Mouse (Mus musculus): ENCODE measurements around the gene Tmem251. TPM values are rescaled to one million over a fixed set of nuclear protein-coding genes. Genes with fewer than 3 reads are reported as not detected.

The Tmem251 gene
- total RNA-seq, 1 experiment = 4.0 TPM

- no peak overlapping the region for H3K4me3 ChIP-seq (ENCODE audit: insufficient read depth in 1 of 2, low read depth in 1 of 2, low read length in 2 of 2, poor library complexity in 1 of 2, severe bottlenecking in 1 of 2)
- H3K27ac ChIP-seq (ENCODE audit: insufficient read depth, low read depth, low read length, poor library complexity, severe bottlenecking) = no peak overlapping the region
- H3K36me3 ChIP-seq (ENCODE audit: control insufficient read depth, insufficient read depth, low read length, poor library complexity, severe bottlenecking) = peaks cover 61% of the 10 kb centered on the region
- TF ChIP-seq HCFC1 (IDR thresholded peaks at IDR 0.05; ENCODE audit: borderline replicate concordance, insufficient read depth, low read length) (no peak), MAFK (IDR thresholded peaks at IDR 0.05; ENCODE audit: insufficient read depth, low read depth, low read length) (no peak), ZNF384 (IDR thresholded peaks at IDR 0.05; ENCODE audit: low read depth, low read length) (no peak), CHD2 (IDR thresholded peaks at IDR 0.05; ENCODE audit: low read depth, low read length) (no peak), ZC3H11A (IDR thresholded peaks at IDR 0.05; ENCODE audit: borderline replicate concordance, low read depth, low read length) (no peak)
- DNase-seq (ENCODE audit: low read depth, low spot score) = no peak
- H3K9me3 ChIP-seq (ENCODE audit: control insufficient read depth, insufficient read depth, low read depth, low read length) = no peaks in the 10 kb centered on the region
- in situ Hi-C loops (cut with MboI; ENCODE audit: low sequenced_read_pairs in 2 of 2, unreplicated experiment in 2 of 2) = loop anchor here in 1 of 2 experiments (25.0 kb wide), 1 partner anchor 782 kb away; the partner anchor contains the start of gene Cpsf2
- no peak overlapping the region for H3K9ac ChIP-seq (ENCODE audit: insufficient read depth, low read depth, low read length, poor library complexity, severe bottlenecking)
- peaks cover 0 to 4% of the 10 kb centered on the region in 2 experiments; a peak in 1 of 4 replicates for H3K4me1 ChIP-seq (ENCODE audit: control insufficient read depth in 2 of 2, insufficient read depth in 2 of 2, low read length in 2 of 2, poor library complexity in 1 of 2)
These were observed 25.4 kb downstream of the Tmem251 start for GRCm38 (mm10) chr12:102769000-102769399.

- Histone ChIP-seq H3K9ac (ENCODE audit: insufficient read depth, low read depth, low read length, poor library complexity, severe bottlenecking) (peak overlapping the region; percentile 47; the same call in 1 of the 2 replicates), H3K27ac (ENCODE audit: insufficient read depth, low read depth, low read length, poor library complexity, severe bottlenecking) (peak overlapping the region; percentile 83), H3K9me3 (ENCODE audit: control insufficient read depth, insufficient read depth, low read depth, low read length) (no peaks in the 10 kb centered on the region), H3K36me3 (ENCODE audit: control insufficient read depth, insufficient read depth, low read length, poor library complexity, severe bottlenecking) (peaks cover 67% of the 10 kb centered on the region), H3K4me1 (ENCODE audit: control insufficient read depth in 2 of 2, insufficient read depth in 2 of 2, low read length in 2 of 2, poor library complexity in 1 of 2) (peaks cover 0 to 2% of the 10 kb centered on the region in 2 experiments; a peak in 1 of 4 replicates), H3K4me3 (ENCODE audit: insufficient read depth in 1 of 2, low read depth in 1 of 2, low read length in 2 of 2, poor library complexity in 1 of 2, severe bottlenecking in 1 of 2) (no peak overlapping the region)
- in situ Hi-C loops (cut with MboI; ENCODE audit: low sequenced_read_pairs in 2 of 2, unreplicated experiment in 2 of 2) = loop anchor here in 1 of 2 experiments (25.0 kb wide), 1 partner anchor 784 kb away; the partner anchor contains the start of gene Cpsf2
- no peak for TF ChIP-seq CHD2 (IDR thresholded peaks at IDR 0.05; ENCODE audit: low read depth, low read length)
- TF ChIP-seq ZC3H11A (IDR thresholded peaks at IDR 0.05; ENCODE audit: borderline replicate concordance, low read depth, low read length) = no peak
- TF ChIP-seq HCFC1 (IDR thresholded peaks at IDR 0.05; ENCODE audit: borderline replicate concordance, insufficient read depth, low read length) = no peak
- peak; percentile 99 for TF ChIP-seq MAFK (IDR thresholded peaks at IDR 0.05; ENCODE audit: insufficient read depth, low read depth, low read length)
- DNase-seq (ENCODE audit: low read depth, low spot score) = no peak
These were observed 28.0 kb downstream of the Tmem251 start for GRCm38 (mm10) chr12:102771601-102772000.

- H3K9ac ChIP-seq (ENCODE audit: insufficient read depth, low read depth, low read length, poor library complexity, severe bottlenecking) = no peak overlapping the region
- no peak overlapping the region for H3K27ac ChIP-seq (ENCODE audit: insufficient read depth, low read depth, low read length, poor library complexity, severe bottlenecking)
- in situ Hi-C loops (cut with MboI; ENCODE audit: low sequenced_read_pairs in 2 of 2, unreplicated experiment in 2 of 2) = loop anchor here in 1 of 2 experiments (25.0 kb wide), 1 partner anchor 785 kb away; the partner anchor contains the start of gene Cpsf2
- no peak for TF ChIP-seq CHD2 (IDR thresholded peaks at IDR 0.05; ENCODE audit: low read depth, low read length)
- TF ChIP-seq MAFK (IDR thresholded peaks at IDR 0.05; ENCODE audit: insufficient read depth, low read depth, low read length) = no peak
- TF ChIP-seq HCFC1 (IDR thresholded peaks at IDR 0.05; ENCODE audit: borderline replicate concordance, insufficient read depth, low read length) = no peak
- no peak for TF ChIP-seq ZC3H11A (IDR thresholded peaks at IDR 0.05; ENCODE audit: borderline replicate concordance, low read depth, low read length)
- peaks cover 0 to 2% of the 10 kb centered on the region in 2 experiments; a peak in 1 of 4 replicates for H3K4me1 ChIP-seq (ENCODE audit: control insufficient read depth in 2 of 2, insufficient read depth in 2 of 2, low read length in 2 of 2, poor library complexity in 1 of 2)
- H3K4me3 ChIP-seq (ENCODE audit: insufficient read depth in 1 of 2, low read depth in 1 of 2, low read length in 2 of 2, poor library complexity in 1 of 2, severe bottlenecking in 1 of 2) = no peak overlapping the region
- DNase-seq (ENCODE audit: low read depth, low spot score) = no peak
- H3K9me3 ChIP-seq (ENCODE audit: control insufficient read depth, insufficient read depth, low read depth, low read length) = no peaks in the 10 kb centered on the region
- peaks cover 71% of the 10 kb centered on the region for H3K36me3 ChIP-seq (ENCODE audit: control insufficient read depth, insufficient read depth, low read length, poor library complexity, severe bottlenecking)
These were observed 29.1 kb downstream of the Tmem251 start for GRCm38 (mm10) chr12:102772676-102773075.

- DNase-seq (ENCODE audit: low read depth, low spot score) = no peak
- no peak for TF ChIP-seq HCFC1 (IDR thresholded peaks at IDR 0.05; ENCODE audit: borderline replicate concordance, insufficient read depth, low read length)
- no peak for TF ChIP-seq ZC3H11A (IDR thresholded peaks at IDR 0.05; ENCODE audit: borderline replicate concordance, low read depth, low read length)
- no peak overlapping the region for H3K27ac ChIP-seq (ENCODE audit: insufficient read depth, low read depth, low read length, poor library complexity, severe bottlenecking)
- H3K9ac ChIP-seq (ENCODE audit: insufficient read depth, low read depth, low read length, poor library complexity, severe bottlenecking) = no peak overlapping the region
- no peaks in the 10 kb centered on the region for H3K9me3 ChIP-seq (ENCODE audit: control insufficient read depth, insufficient read depth, low read depth, low read length)
- in situ Hi-C loops (cut with MboI; ENCODE audit: low sequenced_read_pairs in 2 of 2, unreplicated experiment in 2 of 2) = no loop called here
- peaks cover 0 to 6% of the 10 kb centered on the region in 2 experiments; a peak in 2 of 4 replicates for H3K4me1 ChIP-seq (ENCODE audit: control insufficient read depth in 2 of 2, insufficient read depth in 2 of 2, low read length in 2 of 2, poor library complexity in 1 of 2)
- peaks cover 52% of the 10 kb centered on the region for H3K36me3 ChIP-seq (ENCODE audit: control insufficient read depth, insufficient read depth, low read length, poor library complexity, severe bottlenecking)
- H3K4me3 ChIP-seq (ENCODE audit: insufficient read depth in 1 of 2, low read depth in 1 of 2, low read length in 2 of 2, poor library complexity in 1 of 2, severe bottlenecking in 1 of 2) = no peak overlapping the region
These were observed 32.5 kb downstream of the Tmem251 start for GRCm38 (mm10) chr12:102776035-102776434.

GRCm38 (mm10) chr12:102778151-102778550 lies 34.6 kb downstream of the Tmem251 start:
- in situ Hi-C loops (cut with MboI; ENCODE audit: low sequenced_read_pairs in 2 of 2, unreplicated experiment in 2 of 2) = no loop called here
- peaks cover 35% of the 10 kb centered on the region for H3K36me3 ChIP-seq (ENCODE audit: control insufficient read depth, insufficient read depth, low read length, poor library complexity, severe bottlenecking)
- peaks cover 0 to 4% of the 10 kb centered on the region in 2 experiments; a peak in 2 of 4 replicates for H3K4me1 ChIP-seq (ENCODE audit: control insufficient read depth in 2 of 2, insufficient read depth in 2 of 2, low read length in 2 of 2, poor library complexity in 1 of 2)
- no peak overlapping the region for H3K9ac ChIP-seq (ENCODE audit: insufficient read depth, low read depth, low read length, poor library complexity, severe bottlenecking)
- no peak overlapping the region for H3K4me3 ChIP-seq (ENCODE audit: insufficient read depth in 1 of 2, low read depth in 1 of 2, low read length in 2 of 2, poor library complexity in 1 of 2, severe bottlenecking in 1 of 2)
- no peak overlapping the region for H3K27ac ChIP-seq (ENCODE audit: insufficient read depth, low read depth, low read length, poor library complexity, severe bottlenecking)
- no peaks in the 10 kb centered on the region for H3K9me3 ChIP-seq (ENCODE audit: control insufficient read depth, insufficient read depth, low read depth, low read length)
- TF ChIP-seq CHD2 (IDR thresholded peaks at IDR 0.05; ENCODE audit: low read depth, low read length) (no peak), HCFC1 (IDR thresholded peaks at IDR 0.05; ENCODE audit: borderline replicate concordance, insufficient read depth, low read length) (no peak), ZC3H11A (IDR thresholded peaks at IDR 0.05; ENCODE audit: borderline replicate concordance, low read depth, low read length) (no peak), ZNF384 (IDR thresholded peaks at IDR 0.05; ENCODE audit: low read depth, low read length) (no peak), MAFK (IDR thresholded peaks at IDR 0.05; ENCODE audit: insufficient read depth, low read depth, low read length) (no peak)
- DNase-seq (ENCODE audit: low read depth, low spot score) = no peak
